Mouse (Mus musculus): Measurements from ENCODE around the gene Dnajc6.

The Dnajc6 gene

DNA sequence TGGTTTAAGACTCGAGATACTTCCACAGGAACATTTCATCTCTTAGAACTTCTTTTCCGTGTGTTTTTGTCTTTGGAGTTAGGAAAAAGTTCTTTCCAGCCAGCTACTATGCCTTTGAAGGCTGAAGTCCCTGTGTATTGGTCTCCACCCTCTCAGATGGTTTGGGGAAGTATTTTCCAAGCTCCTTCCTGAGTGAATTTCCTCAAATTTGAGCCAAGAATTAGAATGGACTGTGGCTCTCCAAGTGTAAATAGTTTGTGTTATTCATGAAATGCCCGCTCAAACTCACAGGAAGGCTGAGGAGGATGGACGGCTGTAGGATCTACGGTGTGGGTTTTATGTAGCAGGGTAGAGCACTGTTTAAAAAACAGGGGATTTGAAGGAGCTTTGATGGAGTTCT is 193.2 kb downstream of the Dnajc6 start:
- no peak for DNase-seq (ENCODE audit: low spot score)
